Mouse (Mus musculus) cerebellum, adult 2 months (tissue): Measurements from ENCODE around the gene Ermap.

ENCODE experiments used
- CTCF ChIP-seq: fragments of 200-500 bp; IDR thresholded peaks from 2 replicates; pipeline ENCODE4 v1.5.1; 2011; ENCODE audit warnings: low read depth, mild to moderate bottlenecking, control low read depth, low read length, moderate library complexity, borderline replicate concordance; ENCODE audit not compliant: insufficient read depth
- POLR2A ChIP-seq: fragments of 200-500 bp; IDR thresholded peaks from 2 replicates; pipeline ENCODE4 v1.6.1; 2011; ENCODE audit warnings: low read length, control low read depth, borderline replicate concordance; ENCODE audit not compliant: insufficient read depth

GRCm38 (mm10) chr4:119189392-119189791, 419 bp downstream of the Ermap start:
- TF ChIP-seq POLR2A: no peak
- no peak for TF ChIP-seq CTCF
